Mouse (Mus musculus) frontal cortex, postnatal 14 days (tissue): ENCODE results near the gene Pikfyve.

Source experiments
- DNase-seq, 2 experiments: peaks; one replicate each; pipeline ENCODE4 v3.0.0; 2022; ENCODE audit warnings: low spot score in 2 of 2

Gene Pikfyve

GRCm38 (mm10) chr1:65186287-65187073 lies at the start of gene Pikfyve, which contains the start of gene Idh1:
Pikfyve (plus strand) TSS chr1:65186683.
Idh1 (minus strand) TSS chr1:65186500.
- peak; percentile 96 to 98 for DNase-seq

GRCm38 (mm10) chr1:65137560-65137959 lies 48.9 kb upstream of the Pikfyve start:
- no peak for DNase-seq

- no peak for DNase-seq
These were observed 41.7 kb upstream of the Pikfyve start for GRCm38 (mm10) chr1:65144783-65145182.

- no peak for DNase-seq
These were observed 39.9 kb upstream of the Pikfyve start for GRCm38 (mm10) chr1:65146601-65147000.

GRCm38 (mm10) chr1:65147326-65147725 lies 39.2 kb upstream of the Pikfyve start:
- DNase-seq, result no peak

GRCm38 (mm10) chr1:65147971-65148370 lies 38.5 kb upstream of the Pikfyve start:
- no peak for DNase-seq

- DNase-seq, result no peak
These were observed 31.7 kb upstream of the Pikfyve start for GRCm38 (mm10) chr1:65154814-65155213.

GRCm38 (mm10) chr1:65156111-65156510 lies 30.4 kb upstream of the Pikfyve start:
- no peak for DNase-seq

- no peak for DNase-seq
These were observed 24.3 kb upstream of the Pikfyve start for GRCm38 (mm10) chr1:65162210-65162609.

- DNase-seq, result no peak
These were observed 19.0 kb upstream of the Pikfyve start for GRCm38 (mm10) chr1:65167496-65167895.

- no peak for DNase-seq
These were observed 16.9 kb upstream of the Pikfyve start for GRCm38 (mm10) chr1:65169536-65169935.

GRCm38 (mm10) chr1:65169947-65170346 lies 16.5 kb upstream of the Pikfyve start:
- no peak for DNase-seq

- no peak for DNase-seq
These were observed 14.9 kb upstream of the Pikfyve start for GRCm38 (mm10) chr1:65171579-65171978.

GRCm38 (mm10) chr1:65173716-65174115 lies 12.8 kb upstream of the Pikfyve start:
- DNase-seq, result no peak

- no peak for DNase-seq
These were observed 10.3 kb upstream of the Pikfyve start for GRCm38 (mm10) chr1:65176171-65176570.

GRCm38 (mm10) chr1:65176912-65177311 lies 9.6 kb upstream of the Pikfyve start:
- DNase-seq, result no peak

- no peak for DNase-seq
These were observed 9.0 kb upstream of the Pikfyve start for GRCm38 (mm10) chr1:65177452-65177851.

- DNase-seq, result peak; percentile 86 to 89
These were observed 8.2 kb upstream of the Pikfyve start for GRCm38 (mm10) chr1:65178126-65178901.

- DNase-seq, result peak; percentile 94 to 97
These were observed 7.5 kb upstream of the Pikfyve start for GRCm38 (mm10) chr1:65178902-65179432.

- peak in 1 of 2 experiments; percentile 41 for DNase-seq
These were observed 6.7 kb upstream of the Pikfyve start for GRCm38 (mm10) chr1:65179634-65180249.

GRCm38 (mm10) chr1:65181459-65181858 lies 5.0 kb upstream of the Pikfyve start:
- DNase-seq, result no peak

- no peak for DNase-seq
These were observed 2.5 kb upstream of the Pikfyve start for GRCm38 (mm10) chr1:65183994-65184393.
